Mouse (Mus musculus) erythroid progenitor cell, adult 5-6 weeks (primary cell): ENCODE measurements around the gene Nup107. TPM values are rescaled to one million over a fixed set of nuclear protein-coding genes. Genes with fewer than 3 reads are reported as not detected.
"Not testable (repeated sequence)": the region's sequence is repeated elsewhere in the genome, so short reads cannot be mapped to it uniquely, and the experiment has no call there.

Source experiments
- ATAC-seq: replicated peaks from 2 replicates; pipeline ENCODE4 v1.8.0; 2016; ENCODE audit warnings: moderate number of reproducible peaks, mild to moderate bottlenecking, moderate TSS enrichment, inconsistent platforms; ENCODE audit not compliant: poor library complexity, low FRiP score, severe bottlenecking
- total RNA-seq, 2 experiments: library from RNA; stranded (forward) in 1 of 2; stranded (reverse) in 1 of 2; fragments of 150-400 nt in 1 of 2; fragments of 186-747, 209-891 nt in 1 of 2; gene quantifications; 2 replicates each; pipeline versions ENCODE4 v1.2.3 to v1.2.4; 2015 to 2017; ENCODE audit warnings: low replicate concordance in 2 of 2

Gene Nup107
- total RNA-seq, 2 experiments from 2014 or later = 45.6 to 76.7 TPM

GRCm38 (mm10) chr10:117708856-117709255 is 83.6 kb downstream of the Nup107 start:
- no peak for ATAC-seq

GRCm38 (mm10) chr10:117708376-117708775 is 84.1 kb downstream of the Nup107 start:
- ATAC-seq = no peak

- no peak for ATAC-seq
These were observed 85.2 kb downstream of the Nup107 start for GRCm38 (mm10) chr10:117707114-117707838.

- no peak for ATAC-seq
These were observed 86.1 kb downstream of the Nup107 start for GRCm38 (mm10) chr10:117706440-117706839.

GRCm38 (mm10) chr10:117705806-117706205 is 86.7 kb downstream of the Nup107 start:
- no peak for ATAC-seq

- no peak for ATAC-seq
These were observed 87.6 kb downstream of the Nup107 start for GRCm38 (mm10) chr10:117704964-117705335.

- ATAC-seq = not testable (repeated sequence)
These were observed 88.1 kb downstream of the Nup107 start for GRCm38 (mm10) chr10:117704314-117704963.

GRCm38 (mm10) chr10:117703506-117703905 is 89.0 kb downstream of the Nup107 start:
- no peak for ATAC-seq

GRCm38 (mm10) chr10:117702024-117702833 is 90.3 kb downstream of the Nup107 start:
- ATAC-seq = no peak

- no peak for ATAC-seq
These were observed 91.3 kb downstream of the Nup107 start for GRCm38 (mm10) chr10:117701034-117701829.

Other genes with a start within 250 kb of the Nup107 start
- gene Cpm, start 163.2 kb downstream of the Nup107 start, total RNA-seq (2015; ENCODE audit: low replicate concordance) = 3.2 and 5.4 TPM in 2 replicates
- gene Cpm, start 163.2 kb downstream of the Nup107 start, total RNA-seq (2017; ENCODE audit: low replicate concordance) = 1.9 and 9.6 TPM in 2 replicates
- 82.2 and 84.7 TPM in 2 replicates for gene Mdm2, start 81.9 kb downstream of the Nup107 start, total RNA-seq (2015; ENCODE audit: low replicate concordance)
- 64.4 and 82.0 TPM in 2 replicates for gene Mdm2, start 81.9 kb downstream of the Nup107 start, total RNA-seq (2017; ENCODE audit: low replicate concordance)
- 1.8 TPM in 1 of 2 replicates, not detected in the other for gene Slc35e3, start 46.3 kb downstream of the Nup107 start, total RNA-seq (2015; ENCODE audit: low replicate concordance)
- 2.3 TPM in 1 of 2 replicates, not detected in the other for gene Slc35e3, start 46.3 kb downstream of the Nup107 start, total RNA-seq (2017; ENCODE audit: low replicate concordance)
- gene Rap1b, start 53.3 kb upstream of the Nup107 start, total RNA-seq (2015; ENCODE audit: low replicate concordance) = 90.1 and 114 TPM in 2 replicates
- gene Rap1b, start 53.3 kb upstream of the Nup107 start, total RNA-seq (2017; ENCODE audit: low replicate concordance) = 27.2 and 35.2 TPM in 2 replicates